Mouse (Mus musculus): ENCODE measurements at regions not wholly inside any gene's neighbourhood (a gene's known extent, or its start where the extent isn't known, plus 50 kb on each side); places are given as distances from the start of the nearest gene placed in this dataset.

- TF ChIP-seq TCF12 (IDR thresholded peaks at IDR 0.05; ENCODE audit: low read depth, low read length): no peak
- TF ChIP-seq NELFE (IDR thresholded peaks at IDR 0.05; ENCODE audit: low read depth, low read length): no peak
- no peak for TF ChIP-seq JUND (IDR thresholded peaks at IDR 0.05; ENCODE audit: low read depth, low read length)
- TF ChIP-seq CHD2 (IDR thresholded peaks at IDR 0.05; ENCODE audit: low read length): no peak
- no peak for TF ChIP-seq CTCF (IDR thresholded peaks at IDR 0.05 in 2 of 3, conservative IDR thresholded peaks at IDR 0.05 in 1 of 3; ENCODE audit: control insufficient read depth in 1 of 3, insufficient read depth in 1 of 3, low read depth in 2 of 3, low read length in 3 of 3, poor library complexity in 1 of 3, severe bottlenecking in 1 of 3)
- TF ChIP-seq KAT2A (conservative IDR thresholded peaks at IDR 0.05; ENCODE audit: low read depth, low read length): no peak
- no peak for TF ChIP-seq MEF2A (IDR thresholded peaks at IDR 0.05; ENCODE audit: extremely low read depth, insufficient replicate concordance, low read depth, low read length, poor library complexity, severe bottlenecking)
- TF ChIP-seq USF1 (IDR thresholded peaks at IDR 0.05; ENCODE audit: low read depth, low read length): no peak
Measured at GRCm38 (mm10) chr13:85882817-85883216, 163.9 kb downstream of the Cox7c start.

Measured in MEL (cell line).